Mouse (Mus musculus): ENCODE measurements around the gene Arl6ip4.

The Arl6ip4 gene

DNA sequence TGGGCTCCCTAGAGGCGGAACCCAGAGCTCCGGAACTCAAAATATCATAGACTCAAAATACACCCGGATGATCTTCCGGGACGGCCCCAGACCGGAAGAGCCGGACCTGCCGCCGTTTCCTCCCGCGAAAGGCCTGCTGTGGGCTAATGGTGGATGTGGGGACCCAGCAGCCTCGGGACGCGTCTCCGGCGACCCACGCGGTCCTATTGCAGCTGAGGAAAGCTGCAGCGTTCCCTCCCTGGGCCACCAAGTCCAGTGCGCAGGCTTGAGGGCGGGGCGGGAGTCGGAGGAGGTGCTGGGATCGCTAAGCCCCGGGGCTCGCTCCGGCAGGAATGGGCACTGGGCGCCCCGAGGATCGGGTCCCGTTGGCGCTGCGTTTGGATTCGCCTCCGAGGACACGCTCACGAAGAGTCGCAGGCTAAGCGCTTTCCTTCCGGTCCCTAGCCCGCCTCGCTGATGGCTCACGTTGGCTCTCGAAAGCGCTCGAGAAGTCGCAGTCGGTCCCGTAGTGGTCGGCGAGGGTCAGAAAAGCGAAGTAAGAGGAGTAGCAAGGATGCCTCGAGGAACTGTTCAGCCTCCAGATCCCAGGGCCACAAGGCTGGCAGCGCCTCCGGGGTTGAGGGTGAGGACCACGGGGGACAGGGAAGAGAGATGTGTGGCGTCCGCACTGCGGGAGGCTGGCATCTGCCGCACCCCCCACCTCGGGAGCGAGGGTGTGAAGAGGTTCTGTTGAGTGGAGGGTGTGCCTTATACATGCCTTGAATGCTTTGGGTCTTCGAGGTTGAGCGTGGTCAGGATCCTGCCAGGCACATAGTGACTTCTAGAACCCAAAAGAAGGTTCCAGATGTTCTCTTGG lies at the start of gene Arl6ip4:
Arl6ip4 (plus strand) TSS at position 100 of the 856 bp plus-strand sequence.
- CTCF ChIA-PET: no interaction called here

DNA sequence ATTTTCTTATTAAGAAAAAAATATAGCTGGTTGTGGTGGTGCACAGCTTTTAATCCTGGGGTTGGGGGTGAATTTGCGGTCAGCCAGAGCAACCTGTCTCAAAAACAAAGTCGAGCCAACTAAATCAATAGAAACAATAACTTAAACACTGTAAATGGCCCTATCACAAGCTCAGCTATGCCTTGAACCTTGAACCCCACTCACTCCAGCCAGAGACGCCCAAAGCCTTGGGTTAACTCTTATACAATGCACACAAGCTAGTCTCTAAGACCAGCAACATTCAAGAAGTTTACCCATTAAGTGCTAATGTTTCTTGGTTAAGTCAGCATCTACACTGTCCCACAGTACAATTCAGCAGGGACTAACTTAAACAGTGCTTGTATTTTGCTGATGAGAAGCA lies 46.2 kb upstream of the Arl6ip4 start:
- CTCF ChIA-PET: no interaction called here

DNA sequence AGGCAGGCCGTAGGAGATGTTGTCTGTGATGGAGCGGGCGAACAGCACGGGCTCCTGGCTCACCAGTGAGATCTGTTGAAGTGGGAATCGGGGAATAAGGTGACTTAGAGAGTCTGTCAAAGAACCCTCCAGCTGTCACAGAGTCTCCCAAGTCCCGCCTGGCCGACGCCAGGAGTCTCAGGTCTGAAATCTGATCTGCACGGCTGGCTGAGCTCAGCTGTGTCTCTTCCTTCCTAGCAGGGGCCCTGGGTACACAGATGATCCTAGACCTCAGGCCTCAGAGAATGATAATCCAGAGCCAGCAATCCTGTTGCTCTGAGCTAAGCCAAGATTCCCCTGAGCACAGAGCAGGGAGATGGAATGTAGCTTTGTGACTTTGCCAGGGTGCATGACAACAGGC lies 42.2 kb upstream of the Arl6ip4 start:
- CTCF ChIA-PET: interaction anchor here (0.6 to 1.0 kb wide), 2 partner anchors 37 to 47 kb away, joined by 4 to 5 read pairs; no protein-coding TSS in a partner anchor

DNA sequence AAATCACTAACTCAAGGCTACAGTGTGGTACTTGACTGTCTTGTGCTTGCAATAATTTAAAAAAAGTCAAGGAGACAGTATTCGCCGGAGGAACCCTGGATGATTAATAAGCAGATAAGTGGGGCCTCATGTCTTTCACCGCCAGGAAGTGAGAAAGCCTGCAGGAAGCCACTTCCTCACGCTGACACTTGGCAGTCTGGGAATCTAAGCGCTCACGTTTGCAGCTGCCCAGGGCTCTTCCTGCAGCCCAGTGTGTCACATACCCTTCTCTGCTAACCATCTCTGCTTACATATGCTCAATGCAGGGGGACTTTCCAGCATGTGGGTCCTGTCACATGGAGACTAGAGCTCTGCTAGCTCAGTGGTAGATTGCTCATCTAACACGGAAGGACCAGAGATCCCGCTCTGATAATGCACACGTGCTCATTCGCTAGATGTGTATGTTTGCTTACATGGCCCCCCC lies 41.0 kb upstream of the Arl6ip4 start:
- CTCF ChIA-PET: interaction anchor here (0.6 kb wide), 1 partner anchor 72 kb away, joined by 3 read pairs; no protein-coding TSS in a partner anchor

DNA sequence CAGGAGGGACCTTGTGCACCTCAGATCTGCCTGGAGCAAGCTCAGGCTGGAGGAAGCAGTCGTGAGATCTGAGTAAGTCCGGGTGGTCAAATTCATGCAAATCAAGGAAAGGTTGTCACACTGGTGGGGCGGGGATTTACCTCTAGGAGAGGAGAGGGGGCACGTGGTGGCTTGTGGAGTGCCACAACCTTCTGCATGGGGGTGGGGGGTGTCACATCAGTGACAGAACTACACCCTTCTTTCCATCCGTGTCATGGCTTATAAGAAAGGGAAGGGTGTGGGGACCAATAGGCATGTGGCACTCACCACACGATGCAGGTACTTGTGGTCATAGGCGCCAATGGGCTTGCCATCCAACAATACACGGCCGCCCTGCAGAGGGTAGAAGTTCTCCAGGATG lies 40.2 kb upstream of the Arl6ip4 start:
- CTCF ChIA-PET: no interaction called here

DNA sequence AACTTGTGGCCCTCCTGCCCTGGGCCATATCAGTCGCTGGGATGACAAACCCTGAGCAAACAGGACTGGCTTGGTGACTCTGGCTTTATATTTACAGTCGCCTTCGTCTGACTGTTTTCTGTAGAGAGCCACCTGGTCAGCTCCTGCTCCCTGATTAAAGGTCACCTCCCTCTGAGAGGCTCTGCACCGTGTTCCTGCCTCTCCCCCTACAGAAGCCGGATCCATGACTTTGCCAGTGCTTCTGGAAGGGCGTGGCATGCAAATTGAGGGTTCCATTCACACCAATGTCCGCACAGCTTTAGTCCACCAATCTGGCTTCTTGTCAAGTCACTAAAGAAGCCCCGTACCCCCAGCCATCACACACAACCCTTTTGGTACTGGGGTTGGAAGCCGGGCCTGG lies 39.3 kb upstream of the Arl6ip4 start:
- CTCF ChIA-PET: interaction anchor here (1.0 to 1.1 kb wide), 2 partner anchors 51 to 72 kb away, joined by 3 read pairs; no protein-coding TSS in a partner anchor

DNA sequence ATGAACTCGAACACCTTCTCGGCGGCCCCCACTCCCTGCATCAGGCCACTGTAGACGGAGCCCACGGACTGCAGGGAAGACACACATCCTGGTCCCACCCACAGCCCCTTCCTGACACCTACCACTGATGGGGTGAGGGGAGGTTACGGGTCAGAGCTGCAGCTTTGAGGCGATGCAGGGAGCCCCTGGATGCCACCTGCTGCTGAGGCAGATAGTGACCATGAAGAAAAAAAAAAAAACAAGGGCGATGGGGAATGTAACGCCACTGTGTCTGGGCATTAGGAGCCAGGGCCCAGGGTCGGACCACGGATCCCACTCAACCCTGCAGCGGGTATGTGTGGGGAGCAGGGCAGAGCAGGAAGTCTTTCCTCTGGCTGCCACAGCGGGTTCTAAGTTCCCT lies 38.6 kb upstream of the Arl6ip4 start:
- CTCF ChIA-PET: interaction anchor here (1.0 to 1.1 kb wide), 2 partner anchors 52 to 72 kb away, joined by 3 read pairs; no protein-coding TSS in a partner anchor

DNA sequence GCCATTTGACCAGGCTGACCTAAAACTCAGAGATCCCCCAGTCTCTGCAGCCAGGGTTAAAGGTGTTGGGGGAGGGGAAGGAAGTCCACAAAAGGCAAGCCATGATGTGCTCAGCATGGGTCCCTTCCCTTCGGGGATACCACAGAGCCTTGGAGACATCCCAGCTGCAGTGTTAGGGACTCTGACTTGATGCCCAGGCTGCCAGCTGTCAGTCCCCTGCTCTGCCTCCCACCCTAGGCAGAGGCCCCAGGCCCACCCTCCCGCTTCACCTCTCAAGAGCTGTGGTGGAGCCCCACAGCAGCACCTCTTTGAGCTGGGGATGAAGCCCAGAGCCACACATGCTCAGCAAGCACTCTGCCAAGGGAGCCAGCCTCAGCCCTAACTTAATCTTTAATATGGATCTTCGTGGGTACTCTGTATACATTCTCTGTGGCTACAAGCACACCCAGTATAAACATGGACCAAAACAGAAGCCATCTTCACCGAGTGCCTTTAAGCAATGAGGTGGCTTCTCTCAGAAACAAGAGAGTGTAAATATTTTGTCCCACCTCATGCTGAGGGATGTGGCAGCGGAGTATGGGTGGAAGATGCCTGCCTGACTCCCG lies 37.9 kb upstream of the Arl6ip4 start:
- CTCF ChIA-PET: no interaction called here

DNA sequence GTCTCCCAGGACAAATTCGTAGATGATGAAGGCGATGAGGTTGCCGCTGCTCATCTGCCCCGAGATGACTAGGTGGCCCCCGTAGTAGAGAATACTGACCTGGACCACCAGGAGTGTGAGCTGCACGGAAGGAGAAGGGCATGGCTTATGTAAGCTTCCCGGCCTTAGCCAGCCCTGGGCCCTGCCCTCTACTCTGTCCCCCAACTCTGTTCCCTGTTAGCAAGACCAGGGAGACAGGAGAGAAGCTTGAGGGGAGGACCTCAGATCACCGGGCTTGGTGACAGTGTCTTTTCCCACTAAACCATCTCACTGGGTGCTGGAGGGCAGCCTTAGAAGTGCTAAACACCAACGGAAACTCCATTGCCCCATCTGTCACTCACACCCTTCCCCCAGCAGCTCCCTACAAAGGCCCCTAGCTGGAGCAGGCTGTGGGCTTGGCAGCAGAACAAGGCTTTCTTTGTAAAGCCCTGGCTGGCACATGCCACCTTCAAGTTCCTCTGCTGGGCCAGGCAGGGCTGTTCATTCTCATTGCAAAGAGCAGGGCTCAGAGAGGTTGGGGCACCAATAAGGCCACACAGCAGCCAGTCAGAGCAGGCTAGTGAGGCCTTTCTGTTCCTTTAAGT lies 37.0 kb upstream of the Arl6ip4 start:
- CTCF ChIA-PET: interaction anchor here (0.6 kb wide), 1 partner anchor 84 kb away, joined by 18 read pairs; no protein-coding TSS in a partner anchor

DNA sequence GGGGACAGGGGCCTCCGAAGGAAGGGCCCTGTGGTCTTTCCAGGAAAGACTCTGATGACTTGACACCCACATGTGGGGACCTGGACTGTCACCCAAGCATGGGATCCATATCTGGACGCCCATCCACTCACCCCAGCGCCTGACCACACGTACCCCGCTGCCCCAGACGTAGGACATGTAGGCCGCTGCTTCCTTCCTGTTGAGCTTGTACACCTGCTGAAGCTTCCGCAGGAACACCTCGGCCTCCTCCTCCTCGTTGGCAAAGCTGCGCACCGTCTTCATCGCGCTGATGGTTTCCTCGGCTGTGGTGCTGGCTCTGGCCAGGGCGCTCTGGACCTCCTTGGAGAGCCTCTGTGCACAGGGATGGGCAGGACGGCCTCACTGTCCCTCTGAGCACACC lies 36.0 kb upstream of the Arl6ip4 start:
- CTCF ChIA-PET: interaction anchor here (0.6 to 1.0 kb wide), 4 partner anchors 15 to 337 kb away, joined by 3 read pairs; no protein-coding TSS in a partner anchor

DNA sequence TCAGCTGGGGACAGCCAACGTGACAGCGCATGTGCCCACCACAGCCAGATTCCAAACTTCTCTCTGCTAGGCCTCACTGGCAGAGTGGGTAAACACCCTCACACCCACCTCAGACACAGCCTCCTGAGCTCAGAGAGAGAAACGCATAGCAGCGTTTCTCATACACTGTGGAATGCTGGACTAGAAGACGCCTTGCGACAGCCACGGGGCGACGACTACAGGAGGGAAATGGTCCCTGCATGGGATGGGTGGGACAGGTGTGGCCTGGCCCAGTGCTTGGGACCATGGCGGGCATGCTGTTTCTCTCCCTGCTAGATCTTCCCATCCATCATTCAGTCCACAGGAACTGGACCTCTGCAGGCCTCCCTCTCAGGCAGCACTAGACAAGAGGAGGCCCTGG lies 33.4 kb upstream of the Arl6ip4 start:
- CTCF ChIA-PET: interaction anchor here (0.5 to 1.3 kb wide), 3 partner anchors 43 to 77 kb away, joined by 3 to 29 read pairs (median 4); no protein-coding TSS in a partner anchor

DNA sequence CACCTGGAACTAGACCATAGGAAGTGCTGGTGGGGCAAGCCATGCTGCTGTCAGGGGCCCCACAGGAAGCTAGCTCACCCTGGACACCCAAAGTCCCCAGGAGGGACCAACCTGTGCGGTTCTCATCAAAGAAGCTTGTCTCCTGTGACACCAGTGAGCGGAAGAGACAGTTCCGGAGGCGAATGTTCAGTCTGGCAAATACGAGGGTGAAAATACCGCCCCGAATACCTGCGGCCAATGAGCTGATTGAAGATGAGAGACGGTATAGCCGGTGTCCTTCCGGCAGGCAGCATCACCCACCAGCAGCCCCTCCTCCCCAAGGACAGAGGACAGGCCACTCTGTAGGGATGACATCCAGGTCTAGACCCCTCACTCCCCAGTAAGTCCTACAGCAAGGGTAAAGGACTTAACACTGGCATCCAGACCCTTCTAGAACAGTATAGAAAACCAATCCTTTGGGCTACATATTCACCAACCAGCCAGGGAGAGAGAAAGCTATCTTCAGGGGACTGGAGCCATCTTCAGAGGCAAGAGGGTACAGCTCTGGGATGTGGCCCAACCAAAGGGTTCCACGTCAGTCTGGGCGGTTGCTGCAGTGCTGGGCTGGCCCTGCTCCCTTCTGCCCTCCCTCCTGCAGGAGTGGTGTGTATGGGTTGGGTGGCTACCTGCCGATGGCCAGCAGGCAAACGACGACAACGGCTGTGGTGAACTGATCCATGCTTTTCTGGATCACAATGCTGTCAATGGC lies 32.8 kb upstream of the Arl6ip4 start:
- CTCF ChIA-PET: interaction anchor here (0.5 to 1.3 kb wide), 2 partner anchors 43 to 77 kb away, joined by 4 to 29 read pairs; no protein-coding TSS in a partner anchor

DNA sequence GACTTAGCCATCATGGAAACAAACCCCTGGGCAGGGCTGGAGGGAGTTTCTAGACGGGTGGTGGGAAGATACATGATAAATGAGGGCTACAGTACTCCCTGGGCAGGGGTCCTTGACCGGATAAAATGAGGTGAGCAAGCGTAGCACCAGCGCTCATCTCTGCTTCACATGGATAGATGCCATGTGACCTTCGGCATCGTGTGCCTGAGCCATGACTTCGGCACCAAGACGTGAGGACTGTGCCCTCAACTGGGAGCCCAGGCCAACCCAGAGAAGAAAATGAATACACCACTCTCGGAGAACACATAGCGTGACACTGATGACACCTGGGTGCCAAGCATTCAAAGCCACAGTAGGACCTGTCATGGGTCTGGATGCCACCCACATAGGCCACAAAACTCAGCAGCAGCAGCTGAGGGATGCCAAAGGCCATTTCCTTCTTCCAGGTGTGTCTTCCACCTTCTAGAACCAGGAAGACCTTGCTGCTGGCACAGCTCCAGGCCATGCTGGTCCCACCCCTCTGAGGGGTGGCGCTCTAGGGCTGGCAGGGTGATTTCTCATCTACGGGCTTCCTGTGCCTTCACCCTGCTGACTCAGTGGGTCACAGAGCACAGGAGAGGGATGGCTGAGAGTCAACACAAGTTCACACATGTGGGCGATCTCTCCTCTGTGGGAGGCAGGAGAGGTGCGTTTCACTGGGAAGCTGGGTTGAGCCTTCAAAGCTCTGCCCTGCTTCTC lies 31.9 kb upstream of the Arl6ip4 start:
- CTCF ChIA-PET: interaction anchor here (0.5 to 2.5 kb wide), 5 partner anchors 13 to 100 kb away, joined by 3 to 9 read pairs (median 3); no protein-coding TSS in a partner anchor

DNA sequence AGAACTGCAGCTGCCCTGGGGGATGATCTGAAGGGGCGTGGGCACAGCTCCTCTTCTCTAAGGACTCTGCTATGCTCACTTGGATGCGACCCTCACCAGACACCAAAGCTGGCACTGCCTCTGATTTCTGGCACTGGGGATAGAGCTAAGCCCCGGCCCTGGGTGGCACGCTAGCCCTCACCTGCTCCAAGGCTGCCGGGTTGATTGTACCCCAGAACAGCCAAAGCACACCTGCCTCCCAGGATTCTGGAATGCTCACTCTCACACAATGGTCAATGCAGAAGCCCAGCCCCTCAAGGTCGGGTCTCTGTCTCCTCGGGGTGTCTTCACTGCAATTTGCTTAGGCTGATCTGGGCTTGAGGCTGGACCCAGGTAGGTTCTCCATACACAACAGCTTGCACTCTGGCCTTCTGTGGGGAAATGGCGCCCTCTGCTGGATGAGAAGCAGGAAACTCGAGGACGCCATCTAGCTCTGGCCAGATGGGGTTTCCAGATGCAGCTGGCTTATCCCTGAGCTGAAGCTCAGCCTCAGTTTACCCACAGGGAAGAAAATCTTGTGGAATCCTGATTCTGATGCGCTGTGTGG lies 31.2 kb upstream of the Arl6ip4 start:
- CTCF ChIA-PET: interaction anchor here (0.5 to 2.5 kb wide), 5 partner anchors 14 to 100 kb away, joined by 3 to 9 read pairs (median 3); no protein-coding TSS in a partner anchor

DNA sequence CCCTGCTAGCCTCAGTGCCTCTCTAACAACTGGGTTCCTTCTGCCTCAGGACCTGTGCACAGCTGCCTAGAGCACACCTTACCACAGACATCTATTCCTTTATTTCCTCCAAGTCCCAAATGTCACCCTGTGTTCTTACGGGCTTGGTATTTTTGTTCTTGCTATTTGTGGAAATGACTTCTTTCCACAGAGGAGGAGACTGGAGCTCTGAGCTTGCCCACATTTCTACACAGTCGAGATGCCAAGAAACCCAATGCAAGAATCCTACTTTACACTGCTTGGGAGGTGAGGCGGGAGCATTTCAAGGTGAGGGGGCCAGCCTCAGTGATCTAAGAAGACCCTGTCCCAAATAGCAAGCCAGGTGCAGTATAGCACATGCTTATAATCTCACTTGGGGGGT lies 30.4 kb upstream of the Arl6ip4 start:
- CTCF ChIA-PET: interaction anchor here (1.4 to 2.5 kb wide), 2 partner anchors 85 to 88 kb away, joined by 6 to 9 read pairs; no protein-coding TSS in a partner anchor

DNA sequence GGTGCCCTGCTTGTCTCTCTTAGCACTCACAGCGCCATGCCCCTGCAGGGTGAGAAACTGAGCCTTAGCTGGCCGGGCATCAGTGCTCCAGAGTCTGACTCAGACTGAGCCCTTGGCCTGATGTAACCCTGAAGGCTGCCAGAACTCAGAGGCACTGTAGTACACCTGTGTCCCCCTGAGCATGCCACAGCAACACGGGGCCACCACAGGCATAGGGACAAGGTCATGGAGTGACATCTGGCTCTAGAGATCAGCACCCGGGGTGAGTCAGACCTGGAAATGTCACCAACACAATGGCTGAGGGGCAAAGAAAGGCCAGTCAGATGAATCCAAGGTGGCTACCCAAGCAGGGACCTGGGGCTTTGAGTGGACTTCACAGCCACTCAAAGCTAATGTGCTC lies 29.0 kb upstream of the Arl6ip4 start:
- CTCF ChIA-PET: no interaction called here

DNA sequence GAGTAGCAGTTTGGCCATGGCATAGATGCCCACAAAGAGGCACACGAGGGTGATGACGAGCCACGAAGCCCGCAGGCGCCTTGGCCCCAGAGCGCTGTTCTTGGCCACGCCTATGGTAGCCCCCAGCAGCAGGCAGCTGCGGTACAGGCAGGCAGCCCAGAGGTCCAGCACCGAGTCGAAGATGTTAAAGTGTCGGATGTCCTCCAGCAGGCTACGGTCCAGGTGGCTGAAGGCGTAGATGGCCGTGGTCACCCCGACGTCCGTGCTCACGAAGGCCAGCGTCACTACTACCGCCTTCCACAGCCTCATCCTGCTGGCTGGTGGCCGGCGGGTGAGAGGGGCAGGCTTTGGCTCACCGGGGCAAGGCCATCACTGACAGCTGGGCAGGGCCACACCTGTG lies 26.0 kb upstream of the Arl6ip4 start:
- CTCF ChIA-PET: no interaction called here

DNA sequence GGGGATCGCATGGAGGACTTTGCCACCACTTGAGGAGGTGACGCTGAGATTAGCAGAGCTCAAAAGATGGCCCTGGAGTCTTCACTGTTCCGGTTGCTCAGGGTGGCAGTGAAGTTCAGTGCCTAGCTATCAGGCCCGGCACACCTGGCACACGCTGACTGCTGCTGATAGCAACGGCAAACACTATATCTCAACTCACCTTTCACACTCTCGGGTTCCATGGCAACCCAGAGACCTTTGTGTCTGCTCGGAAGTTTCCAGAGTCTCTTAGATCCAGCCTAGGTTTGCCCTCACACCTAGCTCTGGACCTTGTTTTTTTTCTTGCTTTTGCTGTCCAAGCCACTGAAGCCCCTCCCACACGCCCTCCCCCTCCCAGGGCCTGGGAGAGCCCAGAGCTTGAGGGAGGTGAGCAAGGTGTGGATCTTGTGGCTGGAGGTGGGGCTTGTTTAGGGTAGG lies 23.9 kb upstream of the Arl6ip4 start:
- CTCF ChIA-PET: no interaction called here

DNA sequence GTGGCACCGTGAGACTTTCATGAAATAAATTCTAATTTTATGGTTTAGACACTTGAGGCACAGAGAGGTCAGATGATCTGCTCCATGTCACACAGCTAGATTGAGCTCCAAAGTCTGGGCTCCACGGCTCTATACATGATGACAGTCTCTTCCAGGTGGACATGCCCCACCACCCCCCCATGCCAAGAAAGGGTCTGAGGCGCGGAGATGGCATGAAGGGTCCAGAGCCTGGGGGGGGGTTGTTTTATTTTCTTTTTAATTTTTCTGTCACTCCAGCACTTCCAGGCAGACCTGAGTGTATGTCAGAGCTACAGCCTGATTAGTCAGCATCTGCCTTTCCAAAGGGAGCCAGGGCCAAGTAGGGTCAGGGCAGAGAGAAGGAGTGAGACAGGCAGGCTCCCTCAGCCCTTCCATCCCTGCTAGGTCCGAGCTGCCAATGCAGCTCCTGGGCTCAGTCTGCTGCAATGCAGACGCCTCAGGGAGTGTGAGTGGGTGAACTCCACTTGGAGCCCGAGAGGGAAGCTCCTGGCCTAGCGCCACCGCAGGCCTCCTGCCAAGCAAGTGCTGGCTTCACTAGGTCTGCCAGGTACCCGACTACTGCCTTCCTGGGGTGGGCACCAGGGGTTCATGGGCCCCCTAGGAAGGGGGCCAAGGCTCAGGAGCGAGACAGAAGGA lies 22.6 kb upstream of the Arl6ip4 start:
- CTCF ChIA-PET: interaction anchor here (0.7 kb wide), 3 partner anchors 26 to 824 kb away, joined by 3 to 5 read pairs (median 4); no protein-coding TSS in a partner anchor

Measured in spleen, embryonic (tissue).